Mouse (Mus musculus): ENCODE measurements around the gene Scrn3. TPM values are rescaled to one million over a fixed set of nuclear protein-coding genes. Genes with fewer than 3 reads are reported as not detected.
A peak's percentile ranks its signal among the peaks of the same experiment; 100 is the strongest.

The Scrn3 gene
- polyA plus RNA-seq, 1 experiment from 2014 or later: 17.9 TPM

- Histone ChIP-seq H3K4me3 (replicated peaks) (peak overlapping the region; percentile 29), H3K27ac (peak overlapping the region; percentile 45), H3K4me1 (replicated peaks) (peaks cover 58% of the 10 kb centered on the region), H3K9me3 (no peaks in the 10 kb centered on the region), H3K36me3 (no peaks in the 10 kb centered on the region), H3K9ac (replicated peaks) (peak overlapping the region; percentile 40), H3K27me3 (peaks cover 82% of the 10 kb centered on the region), H3K4me2 (peak overlapping the region; percentile 54)
- under 1% methylated on average over 38 of the region's 38 CpGs for WGBS
- no peak for ATAC-seq (ENCODE audit: insufficient number of reproducible peaks, insufficient read depth, low FRiP score, low TSS enrichment, low read depth)
Observed at GRCm38 (mm10) chr2:73277021-73277708, 35.2 kb upstream of the Scrn3 start.

GRCm38 (mm10) chr2:73277709-73278075 is 34.7 kb upstream of the Scrn3 start:
- no peak for ATAC-seq (ENCODE audit: insufficient number of reproducible peaks, insufficient read depth, low FRiP score, low TSS enrichment, low read depth)
- Histone ChIP-seq H3K4me3 (replicated peaks) (peak overlapping the region; percentile 29), H3K36me3 (no peaks in the 10 kb centered on the region), H3K9ac (replicated peaks) (peak overlapping the region; percentile 40), H3K4me1 (replicated peaks) (peaks cover 54% of the 10 kb centered on the region), H3K27me3 (peaks cover 77% of the 10 kb centered on the region), H3K9me3 (no peaks in the 10 kb centered on the region), H3K4me2 (peak overlapping the region; percentile 54), H3K27ac (peak overlapping the region; percentile 45)
- WGBS: 1% methylated on average over 18 of the region's 18 CpGs

- Histone ChIP-seq H3K4me1 (replicated peaks) (peaks cover 48% of the 10 kb centered on the region), H3K36me3 (no peaks in the 10 kb centered on the region), H3K9ac (replicated peaks) (no peak overlapping the region), H3K27me3 (peaks cover 71% of the 10 kb centered on the region), H3K4me2 (peak overlapping the region; percentile 54), H3K4me3 (replicated peaks) (peak overlapping the region; percentile 29), H3K27ac (no peak overlapping the region), H3K9me3 (no peaks in the 10 kb centered on the region)
- 2% methylated on average over 20 of the region's 20 CpGs for WGBS
- ATAC-seq (ENCODE audit: insufficient number of reproducible peaks, insufficient read depth, low FRiP score, low TSS enrichment, low read depth): no peak
Observed at GRCm38 (mm10) chr2:73278131-73278854, 34.1 kb upstream of the Scrn3 start.

GRCm38 (mm10) chr2:73278869-73279268 is 33.5 kb upstream of the Scrn3 start:
- H3K4me2 ChIP-seq: peak overlapping the region; percentile 52
- peaks cover 42% of the 10 kb centered on the region for H3K4me1 ChIP-seq (replicated peaks)
- no peaks in the 10 kb centered on the region for H3K36me3 ChIP-seq
- peak; percentile 60; the same call in 1 of the 2 replicates for ATAC-seq (ENCODE audit: insufficient number of reproducible peaks, insufficient read depth, low FRiP score, low TSS enrichment, low read depth)
- WGBS: 2% methylated on average over 17 of the region's 17 CpGs
- H3K9me3 ChIP-seq: no peaks in the 10 kb centered on the region
- H3K27me3 ChIP-seq: peaks cover 65% of the 10 kb centered on the region
- no peak overlapping the region for H3K27ac ChIP-seq
- H3K9ac ChIP-seq (replicated peaks): no peak overlapping the region
- H3K4me3 ChIP-seq (replicated peaks): peak overlapping the region; percentile 29

- H3K4me1 ChIP-seq (replicated peaks): peaks cover 36% of the 10 kb centered on the region
- H3K27ac ChIP-seq: no peak overlapping the region
- WGBS: under 1% methylated on average over 31 of the region's 31 CpGs
- H3K4me3 ChIP-seq (replicated peaks): peak overlapping the region; percentile 29
- H3K9ac ChIP-seq (replicated peaks): no peak overlapping the region
- no peaks in the 10 kb centered on the region for H3K9me3 ChIP-seq
- no peaks in the 10 kb centered on the region for H3K36me3 ChIP-seq
- ATAC-seq (ENCODE audit: insufficient number of reproducible peaks, insufficient read depth, low FRiP score, low TSS enrichment, low read depth): no peak
- H3K27me3 ChIP-seq: peaks cover 59% of the 10 kb centered on the region
- H3K4me2 ChIP-seq: peak overlapping the region; percentile 52
Observed at GRCm38 (mm10) chr2:73279271-73280038, 32.9 kb upstream of the Scrn3 start.

GRCm38 (mm10) chr2:73280356-73281047 is 31.9 kb upstream of the Scrn3 start:
- H3K27me3 ChIP-seq: peaks cover 56% of the 10 kb centered on the region

GRCm38 (mm10) chr2:73281048-73281661 is 31.2 kb upstream of the Scrn3 start:
- H3K9me3 ChIP-seq: no peaks in the 10 kb centered on the region
- peak overlapping the region; percentile 42 for H3K4me2 ChIP-seq
- H3K4me1 ChIP-seq (replicated peaks): peaks cover 33% of the 10 kb centered on the region
- H3K27ac ChIP-seq: no peak overlapping the region
- H3K36me3 ChIP-seq: peaks cover 2% of the 10 kb centered on the region; the same call in 1 of the 2 replicates
- H3K4me3 ChIP-seq (replicated peaks): peak overlapping the region; percentile 23
- 9% methylated on average over 22 of the region's 22 CpGs for WGBS
- peaks cover 50% of the 10 kb centered on the region for H3K27me3 ChIP-seq
- ATAC-seq (ENCODE audit: insufficient number of reproducible peaks, insufficient read depth, low FRiP score, low TSS enrichment, low read depth): no peak
- 0 out of 2 replicates have a peak overlapping the region, but pooled peaks have one; percentile 18 for H3K9ac ChIP-seq (replicated peaks)

More at GRCm38 (mm10) chr2:73280356-73281047, 31.9 kb upstream of the Scrn3 start:
- H3K9me3 ChIP-seq: no peaks in the 10 kb centered on the region
- 0 out of 2 replicates have a peak overlapping the region, but pooled peaks have one; percentile 18 for H3K9ac ChIP-seq (replicated peaks)
- no peak for ATAC-seq (ENCODE audit: insufficient number of reproducible peaks, insufficient read depth, low FRiP score, low TSS enrichment, low read depth)
- 2% methylated on average over 33 of the region's 33 CpGs for WGBS
- peak overlapping the region; percentile 42 for H3K4me2 ChIP-seq
- H3K27ac ChIP-seq: no peak overlapping the region
- peak overlapping the region; percentile 23 for H3K4me3 ChIP-seq (replicated peaks)
- H3K36me3 ChIP-seq: no peaks in the 10 kb centered on the region
- peaks cover 33% of the 10 kb centered on the region for H3K4me1 ChIP-seq (replicated peaks)

GRCm38 (mm10) chr2:73281707-73282106 is 30.7 kb upstream of the Scrn3 start:
- H3K36me3 ChIP-seq: peaks cover 7% of the 10 kb centered on the region; the same call in 1 of the 2 replicates
- no peaks in the 10 kb centered on the region for H3K9me3 ChIP-seq
- peaks cover 33% of the 10 kb centered on the region for H3K4me1 ChIP-seq (replicated peaks)
- ATAC-seq (ENCODE audit: insufficient number of reproducible peaks, insufficient read depth, low FRiP score, low TSS enrichment, low read depth): no peak
- no peak overlapping the region for H3K4me2 ChIP-seq
- no peak overlapping the region for H3K9ac ChIP-seq (replicated peaks)
- no peak overlapping the region for H3K4me3 ChIP-seq (replicated peaks)
- WGBS: 9% methylated on average over 7 of the region's 7 CpGs
- H3K27ac ChIP-seq: no peak overlapping the region
- H3K27me3 ChIP-seq: peaks cover 47% of the 10 kb centered on the region

GRCm38 (mm10) chr2:73285630-73286029 is 26.8 kb upstream of the Scrn3 start:
- H3K4me2 ChIP-seq: no peak overlapping the region
- peaks cover 31% of the 10 kb centered on the region for H3K36me3 ChIP-seq
- peaks cover 16% of the 10 kb centered on the region for H3K27me3 ChIP-seq
- no peaks in the 10 kb centered on the region for H3K9me3 ChIP-seq
- H3K4me1 ChIP-seq (replicated peaks): peaks cover 7% of the 10 kb centered on the region
- ATAC-seq (ENCODE audit: insufficient number of reproducible peaks, insufficient read depth, low FRiP score, low TSS enrichment, low read depth): no peak
- WGBS: 5% methylated on average over 2 of the region's 2 CpGs
- no peak overlapping the region for H3K9ac ChIP-seq (replicated peaks)
- H3K4me3 ChIP-seq (replicated peaks): no peak overlapping the region
- no peak overlapping the region for H3K27ac ChIP-seq

- Histone ChIP-seq H3K9ac (replicated peaks) (no peak overlapping the region), H3K36me3 (peaks cover 58% of the 10 kb centered on the region), H3K4me3 (replicated peaks) (no peak overlapping the region), H3K9me3 (no peaks in the 10 kb centered on the region), H3K4me2 (no peak overlapping the region), H3K27me3 (no peaks in the 10 kb centered on the region), H3K27ac (no peak overlapping the region), H3K4me1 (replicated peaks) (no peaks in the 10 kb centered on the region)
- WGBS: 89% methylated on average over 4 of the region's 4 CpGs
- ATAC-seq (ENCODE audit: insufficient number of reproducible peaks, insufficient read depth, low FRiP score, low TSS enrichment, low read depth): no peak
Observed at GRCm38 (mm10) chr2:73291130-73291529, 21.3 kb upstream of the Scrn3 start.
